Mouse (Mus musculus) MEL (cell line): Measurements from ENCODE around the gene Col25a1.

Experiments used
- BHLHE40 ChIP-seq: IDR thresholded peaks from 2 replicates; pipeline ENCODE4 v1.6.1; 2012; ENCODE audit warnings: low read depth, mild to moderate bottlenecking, inconsistent platforms, low read length, improper control_type of control experiment, borderline replicate concordance
- CHD1 ChIP-seq: IDR thresholded peaks from 2 replicates; pipeline ENCODE4 v1.6.1; 2012; ENCODE audit warnings: low read depth, mild to moderate bottlenecking, inconsistent platforms, low read length, improper control_type of control experiment
- CHD2 ChIP-seq: IDR thresholded peaks from 2 replicates; pipeline ENCODE4 v1.6.1; 2011; ENCODE audit warnings: low read length, improper control_type of control experiment
- CTCF ChIP-seq, 3 experiments: IDR thresholded peaks in 2 of 3; conservative IDR thresholded peaks in 1 of 3; 2 replicates each; pipeline ENCODE4 v1.5.1; 2011 to 2012; ENCODE audit warnings: low read length in 3 of 3, low read depth in 2 of 3, mild to moderate bottlenecking in 2 of 3, improper control_type of control experiment in 1 of 3, inconsistent platforms in 1 of 3, mixed read lengths in 1 of 3, moderate library complexity in 1 of 3; ENCODE audit not compliant: control insufficient read depth in 1 of 3, insufficient read depth in 1 of 3, poor library complexity in 1 of 3, severe bottlenecking in 1 of 3
- GABPA ChIP-seq: IDR thresholded peaks from 2 replicates; pipeline ENCODE4 v1.6.1; 2012; ENCODE audit warnings: low read depth, mild to moderate bottlenecking, inconsistent platforms, low read length, improper control_type of control experiment, moderate library complexity
- JUND ChIP-seq: IDR thresholded peaks from 2 replicates; pipeline ENCODE4 v1.6.1; 2011; ENCODE audit warnings: low read depth, mild to moderate bottlenecking, improper control_type of control experiment, low read length
- MYC ChIP-seq: IDR thresholded peaks from 2 replicates; pipeline ENCODE4 v1.6.1; 2011; ENCODE audit warnings: low read depth, mild to moderate bottlenecking, low read length, improper control_type of control experiment, moderate library complexity
- POLR2A ChIP-seq, 2 experiments: IDR thresholded peaks; 2 replicates each; pipeline ENCODE4 v1.6.1; 2011 to 2012; ENCODE audit warnings: low read length in 2 of 2, mild to moderate bottlenecking in 2 of 2, control low read depth in 1 of 2, improper control_type of control experiment in 1 of 2, low read depth in 1 of 2, moderate library complexity in 1 of 2; ENCODE audit not compliant: control insufficient read depth in 1 of 2, insufficient read depth in 1 of 2, poor library complexity in 1 of 2
- POLR2AphosphoS2 ChIP-seq: IDR thresholded peaks from 2 replicates; pipeline ENCODE4 v1.6.1; 2011; ENCODE audit warnings: low read length, improper control_type of control experiment
- SMC3 ChIP-seq: IDR thresholded peaks from 2 replicates; pipeline ENCODE4 v1.6.1; 2011; ENCODE audit warnings: low read depth, low read length, improper control_type of control experiment
- TBP ChIP-seq: IDR thresholded peaks from 2 replicates; pipeline ENCODE4 v1.8.0; 2011; ENCODE audit warnings: low read depth, low read length, improper control_type of control experiment

GRCm38 (mm10) chr3:130369113-130369512 is 237.8 kb downstream of the Col25a1 start:
- TF ChIP-seq MYC (no peak), CHD2 (no peak), POLR2A (IDR thresholded peaks at IDR 0.05; ENCODE audit: control insufficient read depth in 1 of 2, insufficient read depth in 1 of 2, low read depth in 1 of 2, low read length in 2 of 2, poor library complexity in 1 of 2) (no peak), SMC3 (no peak), POLR2AphosphoS2 (no peak), CTCF (IDR thresholded peaks at IDR 0.05 in 2 of 3, conservative IDR thresholded peaks at IDR 0.05 in 1 of 3; ENCODE audit: control insufficient read depth in 1 of 3, insufficient read depth in 1 of 3, low read depth in 2 of 3, low read length in 3 of 3, poor library complexity in 1 of 3, severe bottlenecking in 1 of 3) (no peak), BHLHE40 (no peak), CHD1 (no peak), GABPA (no peak), TBP (no peak), JUND (no peak)
